Mouse (Mus musculus): ENCODE data around the gene Cel.

- TF ChIP-seq CTCF (IDR thresholded peaks at IDR 0.05; ENCODE audit: insufficient read depth, low read length), result no peak
- TF ChIP-seq POLR2A (IDR thresholded peaks at IDR 0.05; ENCODE audit: borderline replicate concordance, extremely low read depth, low read depth, low read length), result peak; percentile 17; the same call in 1 of the 2 replicates
Observed at GRCm38 (mm10) chr2:28582647-28583353, 19.6 kb upstream of the Cel start.
